Mouse (Mus musculus): ENCODE results near the gene Maml2. TPM values are rescaled to one million over a fixed set of nuclear protein-coding genes. Genes with fewer than 3 reads are reported as not detected.

Maml2 gene
- polyA plus RNA-seq, 1 experiment from 2014 or later: 10.3 TPM

DNA sequence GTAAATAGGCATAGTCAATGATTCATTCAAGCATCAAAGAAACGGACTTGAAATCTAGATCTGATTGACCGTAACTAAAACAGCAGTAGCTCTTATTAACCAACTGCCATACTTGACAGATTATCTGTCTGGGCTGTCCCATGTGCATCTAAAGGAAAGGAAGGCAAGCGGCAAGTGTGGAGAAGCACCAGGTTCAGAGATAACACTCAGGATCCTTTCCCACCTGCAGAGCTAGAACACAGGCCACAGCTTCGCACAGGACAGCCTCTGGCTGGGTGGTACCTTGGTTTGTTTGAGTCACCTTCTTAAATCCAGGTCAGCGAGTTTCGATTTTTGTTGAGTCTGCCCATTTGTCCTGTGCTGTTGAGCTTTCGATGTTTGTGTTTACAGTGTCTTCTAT, 240.4 kb downstream of the Maml2 start:
- Histone ChIP-seq H3K9me3 (ENCODE audit: control insufficient read depth, low read length) (no peaks in the 10 kb centered on the region), H3K4me2 (no peak overlapping the region), H3K9ac (ENCODE audit: low read length) (no peak overlapping the region), H3K4me3 (ENCODE audit: low read depth, low read length) (no peak overlapping the region), H3K36me3 (ENCODE audit: control insufficient read depth, insufficient read depth, low read length) (no peaks in the 10 kb centered on the region), H3K4me1 (ENCODE audit: control insufficient read depth, insufficient read depth, low read length) (peaks cover 6% of the 10 kb centered on the region; the same call in 1 of the 2 replicates), H3K27ac (ENCODE audit: low read depth, low read length) (no peak overlapping the region), H3K27me3 (ENCODE audit: control insufficient read depth, insufficient read depth, low read length) (no peaks in the 10 kb centered on the region)
- DNase-seq (ENCODE audit: low spot score, missing footprints) (no peak), ATAC-seq (ENCODE audit: low FRiP score) (no peak)
- WGBS: 83% methylated on average over 7 of the region's 7 CpGs

DNA sequence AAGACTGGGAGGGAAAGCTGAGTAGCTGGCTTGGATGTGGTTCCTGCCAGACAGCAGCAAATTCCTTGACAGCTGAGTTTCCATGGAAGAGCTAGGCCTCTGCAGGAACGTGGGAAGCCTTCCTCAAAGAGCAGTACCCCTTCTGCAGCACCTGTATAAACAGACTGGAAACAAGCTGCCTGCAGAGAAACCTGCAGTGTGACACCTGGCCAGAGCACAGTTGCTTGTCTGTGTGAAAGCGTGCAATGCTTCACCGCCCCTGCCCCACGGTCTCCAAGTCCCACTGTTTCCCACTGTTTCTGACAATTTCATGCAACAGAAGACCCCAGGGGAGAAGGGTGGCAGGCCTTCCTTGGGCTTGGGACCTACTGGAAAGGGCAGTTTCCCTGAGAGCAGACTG, 241.8 kb downstream of the Maml2 start:
- H3K4me1 ChIP-seq (ENCODE audit: control insufficient read depth, insufficient read depth, low read length): peaks cover 8% of the 10 kb centered on the region; the same call in 1 of the 2 replicates
- H3K27me3 ChIP-seq (ENCODE audit: control insufficient read depth, insufficient read depth, low read length): no peaks in the 10 kb centered on the region
- ATAC-seq (ENCODE audit: low FRiP score) (no peak), DNase-seq (ENCODE audit: low spot score, missing footprints) (no peak)
- H3K4me3 ChIP-seq (ENCODE audit: low read depth, low read length): no peak overlapping the region
- no peaks in the 10 kb centered on the region for H3K36me3 ChIP-seq (ENCODE audit: control insufficient read depth, insufficient read depth, low read length)
- no peak overlapping the region for H3K4me2 ChIP-seq
- no peaks in the 10 kb centered on the region for H3K9me3 ChIP-seq (ENCODE audit: control insufficient read depth, low read length)
- no peak overlapping the region for H3K27ac ChIP-seq (ENCODE audit: low read depth, low read length)
- 48% methylated on average over 4 of the region's 4 CpGs for WGBS
- H3K9ac ChIP-seq (ENCODE audit: low read length): no peak overlapping the region

DNA sequence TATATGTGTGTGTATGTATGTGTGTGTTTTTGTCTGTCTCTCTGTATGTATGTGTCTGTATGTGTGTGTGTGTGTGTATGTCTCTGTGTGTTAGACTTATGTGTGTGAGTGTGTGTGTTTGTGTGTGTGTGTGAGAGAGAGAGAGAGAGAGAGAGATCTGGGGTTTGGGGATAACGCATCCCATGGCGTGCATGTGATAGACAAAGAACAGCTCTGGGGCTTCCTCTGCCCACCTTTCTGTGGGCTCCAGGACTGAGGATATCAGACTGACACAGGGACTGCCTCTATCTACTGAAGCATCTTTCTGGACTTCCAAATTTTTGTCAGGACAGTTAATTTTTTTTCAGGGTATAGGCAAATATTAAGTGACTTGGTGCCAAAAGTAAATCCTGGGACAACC, 242.5 kb downstream of the Maml2 start:
- 90% methylated on average over 2 of the region's 2 CpGs for WGBS
- no peak for DNase-seq (ENCODE audit: low spot score, missing footprints)
- Histone ChIP-seq H3K27ac (ENCODE audit: low read depth, low read length) (no peak overlapping the region), H3K9ac (ENCODE audit: low read length) (no peak overlapping the region), H3K4me3 (ENCODE audit: low read depth, low read length) (no peak overlapping the region), H3K4me2 (no peak overlapping the region), H3K27me3 (ENCODE audit: control insufficient read depth, insufficient read depth, low read length) (no peaks in the 10 kb centered on the region), H3K9me3 (ENCODE audit: control insufficient read depth, low read length) (no peaks in the 10 kb centered on the region), H3K4me1 (ENCODE audit: control insufficient read depth, insufficient read depth, low read length) (peaks cover 8% of the 10 kb centered on the region; the same call in 1 of the 2 replicates), H3K36me3 (ENCODE audit: control insufficient read depth, insufficient read depth, low read length) (no peaks in the 10 kb centered on the region)
- ATAC-seq (ENCODE audit: low FRiP score): no peak

DNA sequence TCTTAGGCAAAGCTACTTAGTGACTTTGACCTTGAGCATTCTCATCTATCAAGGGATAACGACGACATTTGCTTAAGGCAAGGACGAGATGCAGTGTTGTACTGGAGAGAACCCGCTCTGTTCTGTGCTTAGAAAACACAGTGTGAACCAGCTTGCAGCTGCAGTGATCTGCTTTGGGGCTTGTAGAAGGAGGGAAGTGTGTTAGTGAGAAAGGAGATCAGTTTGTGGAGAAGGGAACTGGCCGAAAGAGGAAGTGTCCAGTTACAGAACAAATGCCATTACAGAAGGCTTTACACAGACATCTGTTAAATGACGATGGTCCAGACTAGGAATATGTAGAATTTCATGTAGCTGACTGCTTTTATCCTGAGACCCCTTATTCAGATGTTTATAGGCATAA, 243.0 kb downstream of the Maml2 start:
- peaks cover 7% of the 10 kb centered on the region; the same call in 1 of the 2 replicates for H3K4me1 ChIP-seq (ENCODE audit: control insufficient read depth, insufficient read depth, low read length)

DNA sequence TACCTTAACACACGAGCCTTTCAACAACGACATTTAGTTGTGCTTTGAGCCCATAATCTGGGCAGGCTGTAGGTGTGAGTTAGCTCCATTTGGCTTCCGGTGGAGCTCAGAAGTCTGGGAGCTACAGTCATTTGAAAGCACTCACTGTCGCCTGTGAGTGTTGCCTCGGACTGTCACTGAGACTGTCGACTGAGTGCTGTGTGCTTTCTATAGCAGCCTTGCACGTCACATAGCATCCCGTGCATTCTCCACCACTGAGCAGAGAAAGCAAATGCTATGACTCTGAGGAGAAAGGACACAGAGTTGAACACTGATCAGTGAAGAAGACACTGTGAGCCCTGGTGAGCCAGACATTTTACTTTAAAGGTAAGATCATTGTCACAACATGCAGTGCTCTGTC, 245.4 kb downstream of the Maml2 start:
- H3K4me2 ChIP-seq: no peak overlapping the region
- H3K27ac ChIP-seq (ENCODE audit: low read depth, low read length): no peak overlapping the region
- WGBS: 66% methylated on average over 8 of the region's 8 CpGs
- H3K4me1 ChIP-seq (ENCODE audit: control insufficient read depth, insufficient read depth, low read length): peaks cover 3% of the 10 kb centered on the region; the same call in 1 of the 2 replicates
- H3K9ac ChIP-seq (ENCODE audit: low read length): no peak overlapping the region
- DNase-seq (ENCODE audit: low spot score, missing footprints) (no peak), ATAC-seq (ENCODE audit: low FRiP score) (0 out of 2 replicates have a peak, but pooled peaks have one; percentile 4)
- no peaks in the 10 kb centered on the region for H3K9me3 ChIP-seq (ENCODE audit: control insufficient read depth, low read length)
- no peak overlapping the region for H3K4me3 ChIP-seq (ENCODE audit: low read depth, low read length)
- no peaks in the 10 kb centered on the region for H3K36me3 ChIP-seq (ENCODE audit: control insufficient read depth, insufficient read depth, low read length)
- no peaks in the 10 kb centered on the region for H3K27me3 ChIP-seq (ENCODE audit: control insufficient read depth, insufficient read depth, low read length)

More for the DNA sequence above, 243.0 kb downstream of the Maml2 start:
- H3K27me3 ChIP-seq (ENCODE audit: control insufficient read depth, insufficient read depth, low read length): no peaks in the 10 kb centered on the region
- no peak overlapping the region for H3K9ac ChIP-seq (ENCODE audit: low read length)
- H3K4me2 ChIP-seq: no peak overlapping the region
- H3K9me3 ChIP-seq (ENCODE audit: control insufficient read depth, low read length): no peaks in the 10 kb centered on the region
- H3K4me3 ChIP-seq (ENCODE audit: low read depth, low read length): no peak overlapping the region
- H3K27ac ChIP-seq (ENCODE audit: low read depth, low read length): no peak overlapping the region
- ATAC-seq (ENCODE audit: low FRiP score) (no peak), DNase-seq (ENCODE audit: low spot score, missing footprints) (no peak)
- WGBS: 73% methylated on average over 6 of the region's 6 CpGs
- H3K36me3 ChIP-seq (ENCODE audit: control insufficient read depth, insufficient read depth, low read length): no peaks in the 10 kb centered on the region

- Histone ChIP-seq H3K4me3 (ENCODE audit: low read depth, low read length) (no peak overlapping the region), H3K4me1 (ENCODE audit: control insufficient read depth, insufficient read depth, low read length) (peaks cover 3% of the 10 kb centered on the region; the same call in 1 of the 2 replicates), H3K4me2 (no peak overlapping the region), H3K9me3 (ENCODE audit: control insufficient read depth, low read length) (no peaks in the 10 kb centered on the region), H3K27ac (ENCODE audit: low read depth, low read length) (no peak overlapping the region), H3K27me3 (ENCODE audit: control insufficient read depth, insufficient read depth, low read length) (no peaks in the 10 kb centered on the region), H3K36me3 (ENCODE audit: control insufficient read depth, insufficient read depth, low read length) (no peaks in the 10 kb centered on the region), H3K9ac (ENCODE audit: low read length) (no peak overlapping the region)
- DNase-seq (ENCODE audit: low spot score, missing footprints): no peak
- WGBS: 54% methylated on average over 8 of the region's 8 CpGs
- no peak for ATAC-seq (ENCODE audit: low FRiP score)
Observed at GRCm38 (mm10) chr9:13544133-13544532, 246.4 kb downstream of the Maml2 start.

DNA sequence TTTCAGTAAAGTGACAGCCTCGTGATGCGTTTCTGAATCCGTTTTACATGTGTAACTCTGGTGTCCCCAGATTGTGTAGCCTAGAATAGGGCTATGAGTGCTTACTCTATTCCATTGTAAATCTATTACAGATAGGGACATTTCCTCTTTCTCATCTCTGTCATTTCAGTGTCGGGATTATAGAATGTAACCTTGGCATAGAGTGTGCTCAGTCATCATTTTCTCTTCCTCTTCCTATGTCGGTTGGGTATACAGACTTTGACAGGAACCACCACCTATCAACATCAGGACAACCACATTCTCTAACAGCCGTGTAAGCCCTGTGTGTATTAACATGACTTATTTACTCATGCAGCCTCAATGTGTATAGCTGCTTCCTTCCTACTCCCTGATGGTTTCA, 248.0 kb downstream of the Maml2 start:
- Histone ChIP-seq H3K4me1 (ENCODE audit: control insufficient read depth, insufficient read depth, low read length) (peaks cover 3% of the 10 kb centered on the region; the same call in 1 of the 2 replicates), H3K9me3 (ENCODE audit: control insufficient read depth, low read length) (no peaks in the 10 kb centered on the region), H3K4me2 (no peak overlapping the region), H3K9ac (ENCODE audit: low read length) (no peak overlapping the region), H3K27ac (ENCODE audit: low read depth, low read length) (no peak overlapping the region), H3K27me3 (ENCODE audit: control insufficient read depth, insufficient read depth, low read length) (no peaks in the 10 kb centered on the region), H3K36me3 (ENCODE audit: control insufficient read depth, insufficient read depth, low read length) (no peaks in the 10 kb centered on the region), H3K4me3 (ENCODE audit: low read depth, low read length) (no peak overlapping the region)
- no peak for ATAC-seq (ENCODE audit: low FRiP score)
- DNase-seq (ENCODE audit: low spot score, missing footprints): no peak
- WGBS: 88% methylated on average over 6 of the region's 6 CpGs

DNA sequence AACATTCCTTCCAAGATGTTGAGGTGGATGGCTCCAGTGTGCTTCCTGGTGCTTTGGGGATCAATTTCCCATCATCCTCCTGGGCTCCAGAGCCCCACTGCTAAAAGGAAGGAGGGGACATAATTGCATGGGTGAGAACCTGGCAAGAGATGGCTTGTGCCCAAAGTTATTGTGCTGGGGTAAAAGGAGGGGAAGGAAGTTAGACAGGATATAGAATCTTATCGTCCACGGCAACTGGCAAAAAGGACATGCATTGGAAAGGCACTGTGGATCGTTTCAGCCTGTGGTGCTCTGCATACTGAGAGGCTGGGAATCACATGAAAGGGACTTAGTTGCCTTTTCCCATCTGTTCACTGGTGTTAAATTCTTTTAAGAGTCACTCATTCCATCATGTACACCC, 252.2 kb downstream of the Maml2 start:
- Histone ChIP-seq H3K4me2 (no peak overlapping the region), H3K27me3 (ENCODE audit: control insufficient read depth, insufficient read depth, low read length) (no peaks in the 10 kb centered on the region), H3K9ac (ENCODE audit: low read length) (no peak overlapping the region), H3K9me3 (ENCODE audit: control insufficient read depth, low read length) (no peaks in the 10 kb centered on the region), H3K36me3 (ENCODE audit: control insufficient read depth, insufficient read depth, low read length) (no peaks in the 10 kb centered on the region), H3K4me3 (ENCODE audit: low read depth, low read length) (no peak overlapping the region), H3K4me1 (ENCODE audit: control insufficient read depth, insufficient read depth, low read length) (no peaks in the 10 kb centered on the region; the same call in 1 of the 2 replicates), H3K27ac (ENCODE audit: low read depth, low read length) (no peak overlapping the region)
- no peak for DNase-seq (ENCODE audit: low spot score, missing footprints)
- WGBS: 80% methylated on average over 3 of the region's 3 CpGs
- ATAC-seq (ENCODE audit: low FRiP score): no peak

- Histone ChIP-seq H3K27ac (ENCODE audit: low read depth, low read length) (no peak overlapping the region), H3K9ac (ENCODE audit: low read length) (no peak overlapping the region), H3K36me3 (ENCODE audit: control insufficient read depth, insufficient read depth, low read length) (no peaks in the 10 kb centered on the region), H3K9me3 (ENCODE audit: control insufficient read depth, low read length) (no peaks in the 10 kb centered on the region), H3K4me3 (ENCODE audit: low read depth, low read length) (no peak overlapping the region), H3K4me2 (no peak overlapping the region), H3K27me3 (ENCODE audit: control insufficient read depth, insufficient read depth, low read length) (no peaks in the 10 kb centered on the region), H3K4me1 (ENCODE audit: control insufficient read depth, insufficient read depth, low read length) (no peaks in the 10 kb centered on the region; the same call in 1 of the 2 replicates)
- no peak for ATAC-seq (ENCODE audit: low FRiP score)
- no peak for DNase-seq (ENCODE audit: low spot score, missing footprints)
- 82% methylated on average over 5 of the region's 5 CpGs for WGBS
Observed at GRCm38 (mm10) chr9:13552380-13553052, 254.8 kb downstream of the Maml2 start.

All from midbrain, embryonic 11.5 days (tissue).